Mouse (Mus musculus) embryonic fibroblast, embryonic 13.5 days (primary cell): Measurements from ENCODE around the gene Hspa1l.

ENCODE experiments used
- CTCF ChIP-seq: IDR thresholded peaks from 2 replicates; pipeline ENCODE4 v1.5.1; 2011; ENCODE audit warnings: mild to moderate bottlenecking, control low read depth, low read length, moderate library complexity, borderline replicate concordance; ENCODE audit not compliant: insufficient read depth
- POLR2A ChIP-seq: IDR thresholded peaks from 2 replicates; pipeline ENCODE4 v1.6.1; 2011; ENCODE audit warnings: low read depth, mild to moderate bottlenecking, control low read depth, low read length, moderate library complexity

- no peak for TF ChIP-seq POLR2A
- no peak for TF ChIP-seq CTCF
These were observed 51.8 kb downstream of the Hspa1l start for GRCm38 (mm10) chr17:35024261-35024660.
